Mouse (Mus musculus) spleen, embryonic (tissue): ENCODE measurements around the gene Hmgcs1.

ENCODE experiments used
- CTCF ChIA-PET: fragments of 350-600 bp; sonication (Branson Sonifier 250); formaldehyde crosslinking; loops from one replicate; lab custom pipeline; 2022; lab: Charles Lee

Hmgcs1 gene

DNA sequence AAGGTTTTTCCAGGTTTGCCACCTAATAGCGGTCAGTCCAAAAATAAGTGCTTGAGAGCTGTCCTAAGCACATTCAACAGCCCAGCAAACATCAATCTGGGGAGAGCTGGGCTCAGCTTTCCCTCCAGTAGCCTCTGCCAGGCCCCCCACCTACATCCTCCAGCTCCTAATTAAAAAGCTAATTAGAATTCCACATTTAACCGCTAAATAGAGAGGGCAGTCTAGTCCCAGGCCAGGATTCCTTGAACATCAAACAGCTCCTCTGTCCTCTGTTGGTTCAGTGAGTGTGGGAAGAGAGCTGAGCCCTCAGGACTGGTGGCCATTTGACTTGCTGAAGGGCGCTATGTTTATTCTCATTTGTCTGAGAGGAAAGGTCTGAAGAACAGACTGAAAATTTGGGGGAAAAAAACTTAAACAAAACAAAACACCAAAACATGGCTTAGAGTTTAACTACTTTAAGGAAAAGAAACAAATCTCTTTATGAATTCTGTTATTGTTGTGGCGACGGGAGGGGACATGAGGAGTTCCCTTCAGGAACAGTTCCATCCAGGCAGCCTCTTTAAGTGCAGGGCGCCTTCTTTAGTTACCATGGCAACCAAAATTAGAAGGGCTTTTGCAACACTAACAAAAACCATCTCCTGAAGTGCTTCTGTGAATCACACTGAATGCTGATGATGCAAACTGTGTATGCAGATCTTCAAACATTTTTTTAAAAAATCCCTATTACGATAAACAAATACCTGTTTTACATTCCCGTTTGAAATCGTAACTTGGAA lies 63.9 kb downstream of the Hmgcs1 start:
- CTCF ChIA-PET = no interaction called here

DNA sequence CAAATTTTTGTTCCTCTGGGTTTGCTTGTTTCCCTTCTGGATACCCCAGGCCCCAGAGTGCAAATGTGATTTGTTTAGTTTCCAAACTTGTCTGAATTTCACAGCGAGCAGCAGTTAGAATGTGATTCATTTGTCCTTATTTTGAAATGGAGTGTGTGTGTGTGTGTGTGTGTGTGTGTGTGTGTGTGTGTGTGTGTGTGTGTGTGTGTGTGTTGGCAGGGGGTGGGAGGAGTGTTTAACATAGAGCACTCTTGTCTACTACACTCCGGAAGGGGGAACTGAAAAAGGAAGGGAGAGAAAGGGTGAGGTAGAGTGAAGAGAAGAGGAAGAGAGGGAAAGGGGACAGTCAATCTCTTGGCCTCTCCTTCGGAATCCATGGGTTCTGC lies 64.4 kb downstream of the Hmgcs1 start:
- CTCF ChIA-PET = no interaction called here

DNA sequence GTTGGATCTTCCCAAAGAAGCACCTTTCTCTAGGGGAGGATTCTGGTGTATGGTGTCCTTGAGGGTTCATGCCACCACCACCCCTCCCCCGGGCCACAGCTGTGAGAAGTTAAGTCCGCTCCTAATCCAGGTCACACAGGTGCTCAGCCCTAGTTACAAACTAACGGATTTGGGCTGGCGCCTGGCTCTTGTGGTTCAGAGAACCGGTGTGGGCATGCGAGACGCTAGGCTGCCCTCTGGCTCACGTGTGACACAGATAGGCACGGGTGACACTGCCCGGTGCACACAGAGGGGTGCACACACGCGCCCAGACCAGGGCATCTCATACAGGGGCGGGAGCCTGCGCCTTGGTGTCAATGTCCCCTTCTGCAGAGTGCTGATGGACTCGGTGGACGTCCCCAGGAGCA lies 65.0 kb downstream of the Hmgcs1 start:
- CTCF ChIA-PET = interaction anchor here (1.0 kb wide), 1 partner anchor 12 kb away, joined by 3 read pairs; no protein-coding TSS in a partner anchor

DNA sequence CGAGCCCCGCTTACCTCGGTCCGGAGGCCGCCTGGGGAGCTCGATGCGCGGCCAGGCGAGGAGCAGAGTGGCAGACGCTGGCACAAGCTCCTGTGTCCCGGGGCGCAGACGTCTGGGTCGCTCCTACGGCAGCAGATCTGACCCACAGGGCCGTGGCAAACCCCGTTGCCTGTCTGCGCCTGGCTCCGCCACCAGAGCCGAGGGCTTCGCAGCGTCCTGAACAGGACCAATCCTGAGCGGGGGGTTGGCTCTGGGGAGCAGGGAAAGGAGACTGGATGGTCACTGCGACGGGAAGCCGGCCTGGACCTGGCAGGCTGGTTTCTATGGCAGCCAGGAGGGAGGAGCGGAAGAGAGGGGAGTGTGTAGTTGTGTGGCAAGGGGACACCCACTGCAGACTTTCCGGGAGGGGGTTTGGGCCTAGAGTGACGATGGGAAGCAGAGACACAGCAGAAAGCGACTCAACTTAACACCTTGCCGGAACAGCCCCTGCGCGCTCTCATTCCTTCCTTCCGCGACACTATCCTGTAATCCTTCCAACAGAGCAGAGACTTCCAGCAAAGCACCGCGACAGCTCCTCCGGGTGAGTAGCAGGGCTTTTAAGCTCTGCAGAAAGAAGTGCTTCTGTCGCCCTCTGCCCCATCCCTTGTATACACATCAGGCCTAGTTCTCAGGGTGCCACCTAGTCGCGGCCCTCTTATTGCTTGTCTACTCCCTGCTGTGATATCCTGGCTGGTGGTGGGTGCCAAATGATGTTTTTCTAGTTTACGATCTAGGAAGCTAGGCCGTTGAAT lies 65.7 kb downstream of the Hmgcs1 start, which contains the start of gene Nim1k:
Gene Nim1k, minus strand, starts transcription at position 202 of the 791 bp plus-strand sequence.
- CTCF ChIA-PET = interaction anchor here (1.0 kb wide), 1 partner anchor 11 kb away, joined by 3 read pairs; no protein-coding TSS in a partner anchor

- CTCF ChIA-PET = no interaction called here
Measured at GRCm38 (mm10) chr13:119756831-119757230, 66.7 kb downstream of the Hmgcs1 start.
